Mouse (Mus musculus) cerebellum, adult 8-10 months (tissue): ENCODE results near the gene Tmem33.

Experiments used
- DNase-seq: peaks from one replicate; pipeline ENCODE4 v3.0.0; 2022

The Tmem33 gene

DNA sequence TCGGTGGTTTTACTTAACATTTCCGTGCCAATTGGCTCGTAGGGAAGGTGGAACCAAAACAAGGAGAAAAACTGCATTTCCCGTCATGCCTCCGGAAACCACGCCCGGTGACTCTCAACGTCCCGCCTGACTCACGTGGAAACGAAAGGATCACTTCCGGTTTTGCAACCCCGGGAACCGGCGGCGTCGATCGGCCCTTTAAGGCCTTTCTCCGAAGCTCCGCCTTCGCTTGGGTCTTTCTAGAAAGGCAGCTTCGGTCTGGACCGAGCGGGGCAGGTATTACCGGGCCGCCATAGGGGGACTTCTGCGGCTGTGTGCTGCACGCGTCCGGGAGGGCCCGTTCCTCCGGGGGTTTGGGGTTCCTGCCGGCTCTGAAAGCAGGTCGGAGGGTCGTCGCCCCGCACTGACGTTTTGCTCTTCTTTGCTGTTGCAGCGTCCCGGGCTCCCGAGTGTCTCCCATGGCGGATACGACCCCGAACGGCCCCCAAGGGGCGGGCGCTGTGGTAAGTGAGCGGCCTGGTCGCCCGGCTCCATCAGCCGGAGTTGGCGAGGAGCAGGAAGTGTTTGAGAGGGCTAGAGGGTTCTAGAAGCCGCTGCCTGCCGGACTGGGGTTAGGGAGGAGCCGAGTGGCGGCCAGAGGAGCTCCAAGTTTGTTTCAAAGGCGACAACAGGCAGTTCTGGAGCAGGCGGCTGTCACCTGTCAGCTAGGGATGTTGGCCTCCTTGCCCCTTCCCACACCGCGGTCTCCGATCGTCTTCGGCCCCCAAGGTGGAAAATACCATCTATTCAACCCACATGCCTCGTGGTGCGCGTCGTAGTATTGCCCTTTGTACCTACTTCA lies at the start of gene Tmem33:
Tmem33 (plus strand) TSS at position 35 of the 841 bp plus-strand sequence.
- peak; percentile 85 for DNase-seq

GRCm38 (mm10) chr5:67213168-67213567 lies 47.2 kb upstream of the Tmem33 start:
- DNase-seq, result no peak

DNA sequence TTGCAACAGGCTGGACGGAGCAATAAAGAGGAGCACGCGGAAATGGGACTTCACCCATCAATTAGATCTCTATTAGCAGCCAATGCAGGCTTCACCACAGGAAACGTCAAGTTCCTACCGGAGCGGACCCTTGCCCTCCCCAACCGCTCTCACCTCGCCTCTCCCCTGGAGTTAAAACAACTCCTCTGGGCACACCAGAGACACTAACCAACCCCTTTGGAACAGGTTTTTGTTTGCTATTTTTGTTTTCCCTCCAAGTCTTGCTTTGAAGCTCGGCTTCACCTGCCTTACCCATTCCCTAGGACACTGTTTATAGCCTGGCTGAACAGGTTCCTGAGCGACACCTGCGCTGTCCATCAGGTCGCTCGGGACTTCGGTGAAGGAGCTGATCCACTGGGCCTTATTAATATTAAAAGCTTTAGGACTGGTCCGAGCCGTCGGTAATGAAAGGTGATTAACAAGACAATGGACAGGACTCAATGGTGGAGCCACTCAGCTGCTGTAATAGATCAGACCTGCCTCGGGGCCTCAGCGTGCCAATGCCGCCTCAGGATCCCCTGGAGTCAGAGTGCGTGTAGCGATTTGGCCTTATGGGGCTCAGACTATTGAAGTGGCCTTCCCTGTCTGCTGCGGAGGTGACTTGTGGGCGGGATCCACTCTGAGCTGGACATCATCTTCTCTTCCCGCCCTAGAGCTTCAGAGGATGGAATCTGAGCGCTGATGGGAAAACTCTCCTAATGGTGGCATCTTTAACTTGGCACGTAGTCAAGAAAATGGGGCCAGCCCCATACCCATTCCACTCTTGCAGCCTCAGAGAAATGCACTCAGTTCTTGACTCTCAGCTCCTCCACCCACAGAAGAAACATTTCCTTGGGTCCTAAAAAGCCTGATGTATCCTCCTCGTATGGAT lies 45.0 kb upstream of the Tmem33 start:
- DNase-seq, result no peak

- DNase-seq, result no peak
Observed at GRCm38 (mm10) chr5:67216031-67216778, 44.2 kb upstream of the Tmem33 start.

GRCm38 (mm10) chr5:67216779-67217095 lies 43.6 kb upstream of the Tmem33 start:
- DNase-seq, result no peak

DNA sequence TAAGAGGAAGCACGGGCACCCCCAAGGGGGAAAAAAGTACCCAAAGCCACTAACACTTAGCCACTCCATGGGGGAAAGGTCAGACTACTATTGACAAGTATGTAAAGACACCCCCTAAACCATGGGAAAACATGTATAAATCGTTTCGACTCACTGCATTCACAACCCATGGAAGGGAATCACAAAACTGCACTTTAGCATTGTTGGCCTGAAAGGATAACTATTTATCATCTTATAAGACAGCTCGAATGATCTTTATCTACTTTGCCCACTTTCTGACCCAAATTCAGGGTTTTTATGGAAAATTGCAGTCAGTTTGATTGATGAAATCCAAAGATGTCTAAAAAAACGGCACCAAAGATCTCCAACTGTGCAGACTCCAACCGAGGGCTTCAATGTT lies 38.5 kb upstream of the Tmem33 start:
- no peak for DNase-seq

GRCm38 (mm10) chr5:67222440-67223390 lies 37.6 kb upstream of the Tmem33 start:
- DNase-seq, result no peak

GRCm38 (mm10) chr5:67223391-67224121 lies 36.8 kb upstream of the Tmem33 start:
- DNase-seq, result no peak

- DNase-seq, result no peak
Observed at GRCm38 (mm10) chr5:67224122-67224502, 36.3 kb upstream of the Tmem33 start.

- no peak for DNase-seq
Observed at GRCm38 (mm10) chr5:67225758-67226157, 34.6 kb upstream of the Tmem33 start.

DNA sequence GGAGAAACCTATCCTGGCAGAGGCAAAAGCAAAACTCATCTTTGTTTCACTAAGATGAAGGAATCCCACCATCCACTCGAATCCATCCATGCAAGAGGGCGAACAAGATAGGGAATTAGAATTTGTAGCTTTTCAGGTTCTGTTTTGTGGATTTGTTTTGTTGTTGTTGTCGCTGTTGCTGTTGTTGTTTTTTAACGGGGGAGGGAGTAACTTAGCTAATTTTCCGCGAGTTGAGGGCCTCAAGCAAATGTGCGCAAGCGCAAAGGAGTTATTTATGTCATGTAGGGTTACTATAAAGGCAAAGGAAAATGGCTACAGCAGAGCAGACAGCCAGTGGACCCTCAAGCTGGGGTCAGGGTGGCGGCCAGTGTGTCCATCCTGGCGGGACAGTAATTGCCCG lies 33.1 kb upstream of the Tmem33 start:
- no peak for DNase-seq

GRCm38 (mm10) chr5:67227682-67228444 lies 32.5 kb upstream of the Tmem33 start:
- no peak for DNase-seq

GRCm38 (mm10) chr5:67234682-67235081 lies 25.7 kb upstream of the Tmem33 start:
- no peak for DNase-seq

DNA sequence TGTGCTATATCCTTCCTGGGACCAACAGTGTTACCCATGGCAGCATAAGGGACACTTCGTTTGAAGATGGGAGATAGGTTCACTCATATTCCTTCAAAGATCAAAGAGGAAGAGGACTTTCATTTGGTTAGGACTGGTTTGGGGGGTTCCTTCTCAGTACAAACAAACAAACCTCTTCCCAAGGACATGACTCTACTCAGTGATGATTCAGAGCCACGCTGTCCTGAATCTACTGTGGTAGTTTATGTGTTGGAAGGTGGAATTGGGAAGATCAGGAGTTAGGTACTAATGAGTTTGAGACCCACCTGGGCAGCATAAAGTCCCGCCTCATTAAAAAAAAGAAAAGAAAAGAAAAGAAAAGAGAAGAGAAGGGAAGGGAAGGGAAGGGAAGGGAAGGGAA lies 24.9 kb upstream of the Tmem33 start:
- DNase-seq, result no peak

DNA sequence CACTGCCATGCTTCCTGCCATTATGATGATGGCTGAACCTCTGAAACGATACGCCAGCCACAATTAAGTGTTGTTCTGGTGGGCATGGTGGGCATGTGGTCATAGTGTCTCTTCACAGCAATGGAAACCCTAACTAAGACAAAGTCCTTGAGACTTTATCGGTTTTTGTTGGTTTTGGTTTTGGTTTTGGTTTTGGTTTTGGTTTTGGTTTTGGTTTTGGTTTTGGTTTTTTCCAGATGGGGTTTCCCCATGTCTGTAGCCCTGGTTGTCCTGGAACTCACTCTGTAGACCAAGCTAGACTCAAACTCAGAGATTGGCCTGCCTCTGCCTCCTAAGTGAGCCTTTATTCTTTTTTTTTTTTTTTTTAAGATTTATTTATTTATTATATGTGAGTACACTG lies 23.8 kb upstream of the Tmem33 start:
- DNase-seq, result no peak

DNA sequence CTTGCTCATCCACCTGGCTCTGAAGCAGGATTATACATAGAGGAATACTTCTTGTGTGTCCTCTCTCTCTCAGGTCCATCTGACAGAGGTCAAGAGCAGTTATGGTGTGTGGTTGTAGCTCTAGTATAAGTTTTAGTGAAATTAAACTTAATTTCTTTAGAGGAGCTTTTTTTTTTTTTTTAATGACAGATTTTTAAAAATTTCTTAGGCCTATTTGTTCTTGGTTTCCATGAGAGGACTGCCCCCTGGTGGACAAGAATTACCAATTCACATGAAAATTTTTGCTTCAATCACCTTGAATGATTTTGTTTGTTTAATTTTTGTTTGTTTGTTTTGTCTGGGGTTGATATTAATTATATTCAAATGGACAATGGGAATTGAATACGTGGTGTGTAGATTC lies 22.1 kb upstream of the Tmem33 start:
- no peak for DNase-seq

DNA sequence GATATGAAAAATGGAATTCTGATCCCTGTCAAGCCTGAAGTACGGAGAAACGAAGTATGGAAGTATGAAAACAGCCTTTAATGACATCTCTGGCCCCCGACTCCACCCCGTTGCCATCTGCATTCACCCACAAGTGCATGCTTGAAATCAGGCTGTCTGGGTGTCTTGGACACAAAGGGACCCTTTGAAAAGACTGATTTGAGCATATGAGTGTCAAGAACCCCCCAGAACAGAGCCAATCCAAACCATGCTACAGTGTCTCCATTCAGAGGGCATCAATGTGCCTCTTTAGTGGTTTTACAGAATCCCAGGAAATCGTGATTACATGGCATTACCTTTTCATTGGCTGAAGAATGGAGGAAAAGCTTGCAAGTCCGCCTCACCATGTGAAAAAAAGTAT lies 18.7 kb upstream of the Tmem33 start:
- DNase-seq, result no peak

DNA sequence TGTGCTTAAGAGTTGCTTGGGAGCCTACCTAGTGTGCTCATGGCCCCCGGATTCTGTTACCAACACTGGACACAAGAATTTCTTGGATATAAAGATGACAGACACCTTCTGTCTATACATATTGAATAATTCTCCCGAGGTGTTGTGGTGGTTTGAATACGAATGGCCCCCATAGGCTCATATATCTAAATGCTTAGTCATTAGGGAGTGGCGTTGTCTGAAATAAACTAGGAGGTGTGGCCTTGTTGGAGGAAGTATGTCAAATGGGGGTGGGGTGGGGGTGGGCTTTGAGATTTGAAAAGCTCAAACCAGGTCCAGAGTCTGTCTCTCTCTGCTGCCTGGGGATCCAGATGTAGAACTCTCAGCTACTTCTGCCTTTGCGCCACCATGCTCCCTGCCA lies 17.1 kb upstream of the Tmem33 start:
- no peak for DNase-seq

- no peak for DNase-seq
Observed at GRCm38 (mm10) chr5:67252261-67252660, 8.1 kb upstream of the Tmem33 start.

- DNase-seq, result no peak
Observed at GRCm38 (mm10) chr5:67255664-67256063, 4.7 kb upstream of the Tmem33 start.

GRCm38 (mm10) chr5:67258473-67258872 lies 1.9 kb upstream of the Tmem33 start:
- no peak for DNase-seq
